In the genomic region with DNA sequence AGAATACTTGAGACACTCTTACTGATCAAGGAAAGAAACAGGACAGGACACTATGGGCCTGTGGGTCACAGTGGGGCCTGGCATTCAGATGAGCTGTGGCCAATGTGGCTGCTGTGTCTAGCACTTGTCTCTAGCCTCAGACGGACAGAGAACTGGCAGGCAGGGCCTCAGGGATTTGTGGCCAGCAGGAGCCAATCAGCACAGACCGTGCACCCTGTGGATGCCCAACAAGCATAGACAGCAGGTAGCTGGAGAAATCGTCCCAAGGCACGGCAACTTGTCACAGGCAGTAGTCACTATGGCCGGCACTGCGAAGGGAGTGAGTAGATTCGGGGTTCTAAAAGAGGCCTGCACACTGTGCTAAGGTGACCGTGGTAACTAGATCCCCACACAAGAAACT, we compare ENCODE assay signal across 10 mouse cellular contexts. TPM values are rescaled to one million over a fixed set of nuclear protein-coding genes. Genes with fewer than 3 reads are reported as not detected.
DNase-seq lines count a peak whose midpoint lies in the region; ATAC-seq and TF ChIP-seq lines count a peak whose summit lies in the region.
"Had no signal": no experiment of that assay in that cellular context is flagged by ENCODE, and none has a peak within 500 bp of the region (broad histone marks: within the 10 kb centered on the region; RNA-seq: fewer than 3 reads in every experiment).

No protein-coding gene starts in this region.

- no peak for TF ChIP-seq CTCF in forebrain, postnatal 0 days (IDR thresholded peaks at IDR 0.05; ENCODE audit: low read depth)

- 56% methylated on average over 8 of the region's 8 CpGs for WGBS in forebrain, embryonic 11.5 days
- 39% methylated on average over 8 of the region's 8 CpGs for WGBS in forebrain, postnatal 0 days
- WGBS in lung, embryonic 16.5 days, result 61% methylated on average over 8 of the region's 8 CpGs
- WGBS in forebrain, embryonic 13.5 days, result 41% methylated on average over 8 of the region's 8 CpGs

- H3ac ChIP-seq in myocyte (ENCODE audit: control insufficient read depth, insufficient read length), result no peak overlapping the region

- peak; percentile 34 for TF ChIP-seq POLR2A in myocyte (IDR thresholded peaks at IDR 0.05; ENCODE audit: insufficient read length, low read depth)

- H3K79me2 ChIP-seq in myocyte (ENCODE audit: control insufficient read depth, insufficient read depth), result peaks cover 82% of the 10 kb centered on the region

- H3K36me3 ChIP-seq in forebrain, embryonic 11.5 days (ENCODE audit: control insufficient read depth, insufficient read depth, low read length), result no peaks in the 10 kb centered on the region
- peaks cover 14% of the 10 kb centered on the region for H3K36me3 ChIP-seq in forebrain, postnatal 0 days (ENCODE audit: insufficient read depth)
- H3K36me3 ChIP-seq in lung, embryonic 16.5 days (ENCODE audit: control insufficient read depth, insufficient read depth, low read length), result peaks cover 8% of the 10 kb centered on the region; the same call in 1 of the 2 replicates
- peaks cover 21% of the 10 kb centered on the region for H3K36me3 ChIP-seq in forebrain, embryonic 13.5 days (ENCODE audit: poor library complexity, severe bottlenecking)
- H3K36me3 ChIP-seq in myocyte (ENCODE audit: control insufficient read depth, insufficient read depth), result peaks cover 19% of the 10 kb centered on the region

- H3K9ac ChIP-seq in forebrain, embryonic 11.5 days (ENCODE audit: low read length), result peak overlapping the region; percentile 37; the same call in 1 of the 2 replicates
- H3K9ac ChIP-seq in forebrain, postnatal 0 days, result no peak overlapping the region
- H3K9ac ChIP-seq in lung, embryonic 16.5 days (ENCODE audit: low read length), result peak overlapping the region; percentile 22; the same call in 1 of the 2 replicates
- H3K9ac ChIP-seq in forebrain, embryonic 13.5 days, result peak overlapping the region; percentile 43

- no peaks in the 10 kb centered on the region for H3K9me3 ChIP-seq in forebrain, embryonic 11.5 days (ENCODE audit: control insufficient read depth, low read length)
- H3K9me3 ChIP-seq in forebrain, postnatal 0 days (ENCODE audit: low read length), result no peaks in the 10 kb centered on the region
- H3K9me3 ChIP-seq in lung, embryonic 16.5 days (ENCODE audit: control insufficient read depth, low read length), result no peaks in the 10 kb centered on the region
- no peaks in the 10 kb centered on the region for H3K9me3 ChIP-seq in forebrain, embryonic 13.5 days (replicated peaks)

- no peaks in the 10 kb centered on the region for H3K27me3 ChIP-seq in forebrain, embryonic 11.5 days (ENCODE audit: control insufficient read depth, insufficient read depth, low read length)
- H3K27me3 ChIP-seq in forebrain, postnatal 0 days (ENCODE audit: insufficient read depth, low read length), result no peaks in the 10 kb centered on the region
- no peaks in the 10 kb centered on the region for H3K27me3 ChIP-seq in lung, embryonic 16.5 days (ENCODE audit: control insufficient read depth, insufficient read depth, low read depth, low read length)
- no peaks in the 10 kb centered on the region for H3K27me3 ChIP-seq in forebrain, embryonic 13.5 days
- no peaks in the 10 kb centered on the region for H3K27me3 ChIP-seq in myocyte (ENCODE audit: control insufficient read depth, insufficient read depth, insufficient read length)

- no peak overlapping the region for H3K4me3 ChIP-seq in forebrain, embryonic 11.5 days (ENCODE audit: low read depth, low read length)
- H3K4me3 ChIP-seq in forebrain, postnatal 0 days (ENCODE audit: low read depth, low read length), result no peak overlapping the region
- no peak overlapping the region for H3K4me3 ChIP-seq in lung, embryonic 16.5 days (ENCODE audit: low read length)
- no peak overlapping the region for H3K4me3 ChIP-seq in forebrain, embryonic 13.5 days
- H3K4me3 ChIP-seq in myocyte, result no peak overlapping the region

- H3K4me1 ChIP-seq in forebrain, embryonic 11.5 days (replicated peaks; ENCODE audit: control insufficient read depth, insufficient read depth, low read length), result peaks cover 9% of the 10 kb centered on the region
- no peaks in the 10 kb centered on the region for H3K4me1 ChIP-seq in forebrain, postnatal 0 days (ENCODE audit: insufficient read depth)
- peaks cover 52% of the 10 kb centered on the region for H3K4me1 ChIP-seq in lung, embryonic 16.5 days (replicated peaks; ENCODE audit: control insufficient read depth, insufficient read depth, low read length)
- peaks cover 43% of the 10 kb centered on the region for H3K4me1 ChIP-seq in forebrain, embryonic 13.5 days

- no peak; the same call in 1 of the 2 replicates for ATAC-seq in forebrain, embryonic 11.5 days (replicated peaks; ENCODE audit: low FRiP score)
- no peak for ATAC-seq in forebrain, postnatal 0 days
- ATAC-seq in lung, embryonic 16.5 days (ENCODE audit: low read depth), result no peak
- ATAC-seq in forebrain, embryonic 13.5 days, result no peak

- DNase-seq in forebrain, embryonic 11.5 days (ENCODE audit: low spot score), result no peak
- DNase-seq in forebrain, postnatal 0 days, result no peak
- no peak for DNase-seq in lung, postnatal 25 days (ENCODE audit: low spot score)
- DNase-seq in ovary, postnatal 36 days (ENCODE audit: low spot score), result no peak
- DNase-seq in adrenal gland, postnatal 14 days, result no peak
- DNase-seq: left cerebral cortex, postnatal 4 days; right cerebral cortex, postnatal 14 days had no signal

- no peak overlapping the region for H3K4me2 ChIP-seq in forebrain, embryonic 11.5 days (ENCODE audit: low read depth, low read length, severe bottlenecking)
- H3K4me2 ChIP-seq in forebrain, postnatal 0 days (ENCODE audit: low read depth), result no peak overlapping the region
- no peak overlapping the region for H3K4me2 ChIP-seq in lung, embryonic 16.5 days (ENCODE audit: low read depth, low read length)
- H3K4me2 ChIP-seq in forebrain, embryonic 13.5 days, result no peak overlapping the region
- H3K4me2 ChIP-seq in myocyte (ENCODE audit: low read depth), result peak overlapping the region; percentile 62

- no peak overlapping the region for H3K27ac ChIP-seq in forebrain, embryonic 11.5 days (ENCODE audit: low read depth, low read length)
- H3K27ac ChIP-seq in forebrain, postnatal 0 days (ENCODE audit: low read depth, low read length), result no peak overlapping the region; the same call in 1 of the 2 replicates
- peak overlapping the region; percentile 73 for H3K27ac ChIP-seq in lung, embryonic 16.5 days (ENCODE audit: low read length)
- 0 out of 2 replicates have a peak overlapping the region, but pooled peaks have one; percentile 1 for H3K27ac ChIP-seq in forebrain, embryonic 13.5 days

TF ChIP-seq in myocyte, 11 proteins besides CTCF, POLR2A, EP300 and RAD21:
- TF ChIP-seq SRF (IDR thresholded peaks at IDR 0.05; ENCODE audit: control insufficient read depth, insufficient read length, low read depth) (no peak), USF1 (IDR thresholded peaks at IDR 0.05; ENCODE audit: low read depth) (no peak), MYOG (IDR thresholded peaks at IDR 0.05; ENCODE audit: control insufficient read depth in 1 of 3, insufficient read depth in 1 of 3, insufficient read length in 2 of 3, low read depth in 2 of 3) (no peak), MYOD1 (IDR thresholded peaks at IDR 0.05; ENCODE audit: control insufficient read depth in 1 of 3, insufficient read length in 2 of 3, low read depth in 2 of 3) (peak in 1 of 3 experiments; percentile 28), POLR2AphosphoS2 (IDR thresholded peaks at IDR 0.05; ENCODE audit: insufficient read length, low read depth) (peak; percentile 45)

RNA-seq across cellular contexts. Expression of gene Ski, which starts 58.7 kb away (rescaled TPM):
- polyA plus RNA-seq in forebrain, embryonic 11.5 days (2014; fragmentation: Nextera tagmentation; extraction: Ambion mirVana), result 14.1 and 14.7 TPM in 2 replicates
- 66.9 and 68.7 TPM in 2 replicates for total RNA-seq in forebrain, postnatal 0 days (2014; rRNA removed)
- polyA plus RNA-seq in forebrain, postnatal 0 days (2015; fragmentation: Nextera tagmentation; extraction: Ambion mirVana), result 11.7 and 12.2 TPM in 2 replicates
- polyA plus RNA-seq in lung, embryonic 16.5 days (2015; fragmentation: Nextera tagmentation; extraction: Ambion mirVana), result 15.8 and 16.7 TPM in 2 replicates
- polyA plus RNA-seq in forebrain, embryonic 13.5 days (2015; fragmentation: Nextera tagmentation; extraction: Ambion mirVana), result 11.3 and 12.0 TPM in 2 replicates
- polyA plus RNA-seq in myocyte (2012; fragmentation: generic; extraction: Trizol), result 54.5 TPM
- 66.2 and 70.1 TPM in 2 replicates for total RNA-seq in adrenal gland, postnatal 14 days (2021)

Comparison
In these comparisons a context has a peak if more than half of its experiments do, and no peak if none do; other contexts are left out.
1. H3K27ac ChIP-seq: peak in lung, embryonic 16.5 days (single experiment) and forebrain, embryonic 13.5 days (single experiment); none in forebrain, embryonic 11.5 days (single experiment) and forebrain, postnatal 0 days (single experiment).